Mouse (Mus musculus): ENCODE results near the gene Adrm1.

- TF ChIP-seq CTCF (IDR thresholded peaks at IDR 0.05; ENCODE audit: control insufficient read depth, insufficient read depth, low read length) (no peak), POLR2A (IDR thresholded peaks at IDR 0.05; ENCODE audit: borderline replicate concordance, control insufficient read depth, low read depth, low read length) (no peak)
Measured at GRCm38 (mm10) chr2:180217587-180217986, 46.3 kb downstream of the Adrm1 start.
